Mouse (Mus musculus): ENCODE data around the gene Flt1. TPM values are rescaled to one million over a fixed set of nuclear protein-coding genes. Genes with fewer than 3 reads are reported as not detected.
A peak's percentile ranks its signal among the peaks of the same experiment; 100 is the strongest.

Flt1 gene
- polyA plus RNA-seq, 1 experiment: 2.9 TPM

- peaks cover 32% of the 10 kb centered on the region for H3K36me3 ChIP-seq (ENCODE audit: control insufficient read depth, insufficient read depth, low read length)
- TF ChIP-seq POLR2A (IDR thresholded peaks at IDR 0.05; ENCODE audit: low read depth, low read length): no peak
- TF ChIP-seq CTCF (IDR thresholded peaks at IDR 0.05; ENCODE audit: extremely low read depth, insufficient read depth, insufficient read length, insufficient replicate concordance): no peak
- no peak overlapping the region for H3K4me3 ChIP-seq (ENCODE audit: extremely low read depth, insufficient read depth, insufficient read length)
- no peak for DNase-seq (ENCODE audit: low read depth in 1 of 2, low spot score in 2 of 2)
- WGBS: 86% methylated on average over 12 of the region's 12 CpGs
- no peaks in the 10 kb centered on the region for H3K4me1 ChIP-seq (ENCODE audit: control insufficient read depth, insufficient read depth, insufficient read length)
- H3K27me3 ChIP-seq (ENCODE audit: control insufficient read depth, insufficient read depth, low read length): no peaks in the 10 kb centered on the region
- no peak overlapping the region for H3K27ac ChIP-seq (ENCODE audit: insufficient read depth, low read length)
Measured at GRCm38 (mm10) chr5:147549016-147549755, 176.6 kb downstream of the Flt1 start.

- Histone ChIP-seq H3K27ac (ENCODE audit: insufficient read depth, low read length) (no peak overlapping the region), H3K36me3 (ENCODE audit: control insufficient read depth, insufficient read depth, low read length) (peaks cover 46% of the 10 kb centered on the region), H3K4me3 (ENCODE audit: extremely low read depth, insufficient read depth, insufficient read length) (no peak overlapping the region), H3K4me1 (ENCODE audit: control insufficient read depth, insufficient read depth, insufficient read length) (no peaks in the 10 kb centered on the region), H3K27me3 (ENCODE audit: control insufficient read depth, insufficient read depth, low read length) (no peaks in the 10 kb centered on the region)
- DNase-seq (ENCODE audit: low read depth in 1 of 2, low spot score in 2 of 2): peak in 1 of 2 experiments; percentile 15
- TF ChIP-seq CTCF (IDR thresholded peaks at IDR 0.05; ENCODE audit: extremely low read depth, insufficient read depth, insufficient read length, insufficient replicate concordance) (peak; percentile 52; the same call in 1 of the 2 replicates), POLR2A (IDR thresholded peaks at IDR 0.05; ENCODE audit: low read depth, low read length) (no peak)
- 65% methylated on average over 11 of the region's 11 CpGs for WGBS
Measured at GRCm38 (mm10) chr5:147545731-147546241, 180.0 kb downstream of the Flt1 start.

DNA sequence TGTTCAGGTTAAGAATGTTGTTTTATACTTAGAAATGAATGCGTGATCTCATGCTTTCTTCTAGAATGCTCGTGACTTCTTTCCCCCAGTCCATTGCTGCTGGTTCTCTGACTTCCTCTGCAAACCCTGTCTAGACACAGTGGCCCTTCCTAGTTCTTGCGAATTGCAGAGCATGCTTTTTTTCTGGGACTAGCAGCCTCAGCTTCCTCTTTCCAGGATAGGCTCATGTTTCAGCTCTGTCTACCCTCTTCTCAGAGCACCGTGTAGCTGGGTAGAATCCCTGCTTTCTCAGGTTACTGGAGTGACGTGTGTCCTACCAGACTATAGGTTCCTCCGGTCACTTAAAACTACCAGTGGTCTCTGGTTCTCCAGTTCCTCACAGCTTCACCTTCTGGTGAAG is 183.5 kb downstream of the Flt1 start:
- TF ChIP-seq POLR2A (IDR thresholded peaks at IDR 0.05; ENCODE audit: low read depth, low read length) (no peak), CTCF (IDR thresholded peaks at IDR 0.05; ENCODE audit: extremely low read depth, insufficient read depth, insufficient read length, insufficient replicate concordance) (no peak)
- H3K27me3 ChIP-seq (ENCODE audit: control insufficient read depth, insufficient read depth, low read length): no peaks in the 10 kb centered on the region
- no peak overlapping the region for H3K4me3 ChIP-seq (ENCODE audit: extremely low read depth, insufficient read depth, insufficient read length)
- 68% methylated on average over 6 of the region's 6 CpGs for WGBS
- no peaks in the 10 kb centered on the region for H3K4me1 ChIP-seq (ENCODE audit: control insufficient read depth, insufficient read depth, insufficient read length)
- no peak overlapping the region for H3K27ac ChIP-seq (ENCODE audit: insufficient read depth, low read length)
- H3K36me3 ChIP-seq (ENCODE audit: control insufficient read depth, insufficient read depth, low read length): peaks cover 45% of the 10 kb centered on the region
- DNase-seq (ENCODE audit: low read depth in 1 of 2, low spot score in 2 of 2): no peak

DNA sequence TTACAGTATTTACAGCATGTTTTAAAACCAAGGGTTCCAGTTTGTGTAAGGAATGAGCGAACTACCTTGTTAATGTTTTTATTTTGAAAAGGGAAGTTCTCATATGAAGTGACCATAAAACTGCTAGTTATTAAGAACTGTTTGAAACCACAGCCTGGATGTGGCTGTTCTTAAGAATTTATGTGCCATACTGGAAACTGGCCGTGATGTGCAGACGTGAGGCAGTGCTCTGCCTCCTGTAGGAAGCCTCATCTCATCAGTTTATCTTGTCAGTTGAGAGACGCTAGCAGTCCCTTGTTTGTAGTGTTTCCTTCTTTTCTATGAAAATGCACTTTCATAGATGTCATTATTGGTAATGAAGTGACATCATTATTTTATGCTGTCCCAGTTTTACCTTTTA is 186.0 kb downstream of the Flt1 start:
- DNase-seq (ENCODE audit: low read depth in 1 of 2, low spot score in 2 of 2): no peak
- Histone ChIP-seq H3K36me3 (ENCODE audit: control insufficient read depth, insufficient read depth, low read length) (peaks cover 43% of the 10 kb centered on the region), H3K27me3 (ENCODE audit: control insufficient read depth, insufficient read depth, low read length) (no peaks in the 10 kb centered on the region), H3K27ac (ENCODE audit: insufficient read depth, low read length) (no peak overlapping the region), H3K4me3 (ENCODE audit: extremely low read depth, insufficient read depth, insufficient read length) (no peak overlapping the region), H3K4me1 (ENCODE audit: control insufficient read depth, insufficient read depth, insufficient read length) (no peaks in the 10 kb centered on the region)
- WGBS: 76% methylated on average over 4 of the region's 4 CpGs
- no peak for TF ChIP-seq CTCF (IDR thresholded peaks at IDR 0.05; ENCODE audit: extremely low read depth, insufficient read depth, insufficient read length, insufficient replicate concordance)
- TF ChIP-seq POLR2A (IDR thresholded peaks at IDR 0.05; ENCODE audit: low read depth, low read length): no peak

DNA sequence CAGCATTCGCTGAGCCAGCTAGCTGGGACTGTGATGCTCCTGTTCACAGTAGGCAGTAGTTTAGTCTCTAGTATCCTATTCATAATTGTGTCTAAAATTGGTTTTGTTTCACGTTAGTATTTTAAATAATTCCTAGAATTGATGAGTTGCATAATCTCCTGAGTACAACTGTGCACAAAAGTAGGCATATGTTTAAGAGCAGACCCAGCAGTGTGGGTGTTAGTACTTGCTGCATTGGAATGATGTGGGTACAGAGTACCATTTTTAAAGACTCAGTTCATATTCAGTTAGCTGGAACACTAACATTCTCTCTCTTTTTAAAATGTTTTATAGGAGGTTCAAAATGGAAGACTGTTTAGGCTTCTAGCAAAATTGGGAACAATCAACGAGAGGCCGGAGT is 186.4 kb downstream of the Flt1 start:
- Histone ChIP-seq H3K27ac (ENCODE audit: insufficient read depth, low read length) (no peak overlapping the region), H3K27me3 (ENCODE audit: control insufficient read depth, insufficient read depth, low read length) (no peaks in the 10 kb centered on the region), H3K4me3 (ENCODE audit: extremely low read depth, insufficient read depth, insufficient read length) (no peak overlapping the region), H3K4me1 (ENCODE audit: control insufficient read depth, insufficient read depth, insufficient read length) (no peaks in the 10 kb centered on the region), H3K36me3 (ENCODE audit: control insufficient read depth, insufficient read depth, low read length) (peaks cover 43% of the 10 kb centered on the region)
- TF ChIP-seq CTCF (IDR thresholded peaks at IDR 0.05; ENCODE audit: extremely low read depth, insufficient read depth, insufficient read length, insufficient replicate concordance): no peak
- TF ChIP-seq POLR2A (IDR thresholded peaks at IDR 0.05; ENCODE audit: low read depth, low read length): no peak
- 90% methylated on average over 4 of the region's 4 CpGs for WGBS
- DNase-seq (ENCODE audit: low read depth in 1 of 2, low spot score in 2 of 2): no peak

DNA sequence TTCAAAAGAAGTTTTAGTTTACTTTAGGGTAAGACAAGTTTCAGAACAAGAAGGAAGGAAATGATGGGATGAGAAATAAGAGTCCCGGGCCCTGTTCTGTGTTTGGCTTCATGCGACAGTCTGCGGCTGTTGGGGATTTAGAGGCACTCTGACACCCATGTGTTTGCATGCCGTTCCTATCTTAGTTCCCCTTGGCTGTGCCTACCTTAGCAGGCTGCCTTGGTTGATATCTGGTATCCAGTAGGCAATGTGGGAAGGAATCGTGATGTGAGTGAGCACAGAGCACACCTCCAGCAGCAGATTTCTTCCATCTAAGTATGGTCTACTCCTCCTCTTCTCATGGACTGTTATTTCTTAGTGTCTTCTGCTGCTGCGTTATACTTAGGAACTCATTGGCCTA is 193.8 kb downstream of the Flt1 start:
- no peak for DNase-seq (ENCODE audit: low read depth in 1 of 2, low spot score in 2 of 2)
- TF ChIP-seq POLR2A (IDR thresholded peaks at IDR 0.05; ENCODE audit: low read depth, low read length) (no peak), CTCF (IDR thresholded peaks at IDR 0.05; ENCODE audit: extremely low read depth, insufficient read depth, insufficient read length, insufficient replicate concordance) (no peak)
- Histone ChIP-seq H3K27me3 (ENCODE audit: control insufficient read depth, insufficient read depth, low read length) (no peaks in the 10 kb centered on the region), H3K4me1 (ENCODE audit: control insufficient read depth, insufficient read depth, insufficient read length) (no peaks in the 10 kb centered on the region), H3K4me3 (ENCODE audit: extremely low read depth, insufficient read depth, insufficient read length) (no peak overlapping the region), H3K27ac (ENCODE audit: insufficient read depth, low read length) (no peak overlapping the region), H3K36me3 (ENCODE audit: control insufficient read depth, insufficient read depth, low read length) (peaks cover 23% of the 10 kb centered on the region)
- WGBS: 79% methylated on average over 6 of the region's 6 CpGs

DNA sequence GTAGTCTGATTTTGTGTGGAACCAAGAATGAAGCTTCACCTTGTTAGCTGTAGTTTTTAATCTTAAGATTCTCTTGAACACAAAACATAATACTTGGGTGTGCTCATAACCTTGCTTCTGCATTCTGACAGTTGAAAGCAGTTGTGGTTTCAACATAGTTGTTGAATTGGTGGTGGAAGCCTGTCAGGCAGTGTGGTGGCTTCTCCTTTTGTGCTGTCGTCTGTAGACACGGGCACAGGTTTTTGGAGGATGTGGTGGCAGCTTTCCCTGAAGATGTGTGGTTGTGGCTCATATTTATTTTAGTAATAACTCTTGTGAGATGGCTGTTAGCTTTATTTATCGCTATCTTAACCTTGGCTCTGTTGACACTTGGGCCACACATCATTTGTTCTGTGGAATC is 198.0 kb downstream of the Flt1 start:
- H3K27me3 ChIP-seq (ENCODE audit: control insufficient read depth, insufficient read depth, low read length): no peaks in the 10 kb centered on the region
- WGBS: 12% methylated on average over 3 of the region's 3 CpGs
- H3K4me1 ChIP-seq (ENCODE audit: control insufficient read depth, insufficient read depth, insufficient read length): peaks cover 3% of the 10 kb centered on the region
- no peak overlapping the region for H3K4me3 ChIP-seq (ENCODE audit: extremely low read depth, insufficient read depth, insufficient read length)
- DNase-seq (ENCODE audit: low read depth in 1 of 2, low spot score in 2 of 2): no peak
- H3K36me3 ChIP-seq (ENCODE audit: control insufficient read depth, insufficient read depth, low read length): peaks cover 29% of the 10 kb centered on the region
- no peak overlapping the region for H3K27ac ChIP-seq (ENCODE audit: insufficient read depth, low read length)
- TF ChIP-seq CTCF (IDR thresholded peaks at IDR 0.05; ENCODE audit: extremely low read depth, insufficient read depth, insufficient read length, insufficient replicate concordance) (no peak), POLR2A (IDR thresholded peaks at IDR 0.05; ENCODE audit: low read depth, low read length) (no peak)
